Mouse (Mus musculus) hindbrain, embryonic 15.5 days (tissue): ENCODE results near the gene Prdx6. TPM values are rescaled to one million over a fixed set of nuclear protein-coding genes. Genes with fewer than 3 reads are reported as not detected.

Source experiments
- ATAC-seq: fragments of 200-750 bp; cut with Nextera tagmentation; 2 replicates; pipeline ENCODE4 v1.8.0; 2017; ENCODE audit warnings: low read depth, moderate number of reproducible peaks, moderate TSS enrichment; ENCODE audit not compliant: low FRiP score
- H3K27ac ChIP-seq: fragments of 300-500 bp; sonication (generic); replicated peaks from 2 replicates; pipeline ENCODE4 v1.5.1; 2015; ENCODE audit warnings: mild to moderate bottlenecking, inconsistent platforms
- H3K27me3 ChIP-seq: fragments of 300-500 bp; sonication (generic); 2 replicates; pipeline ENCODE4 v1.6.1; 2015; ENCODE audit warnings: control low read depth, inconsistent platforms
- H3K36me3 ChIP-seq: fragments of 300-500 bp; sonication (generic); 2 replicates; pipeline ENCODE4 v1.6.1; 2015; ENCODE audit warnings: control low read depth, inconsistent platforms
- H3K4me1 ChIP-seq: fragments of 300-500 bp; sonication (generic); replicated peaks from 2 replicates; pipeline ENCODE4 v1.6.1; 2015; ENCODE audit warnings: control low read depth, inconsistent platforms
- H3K4me2 ChIP-seq: fragments of 300-500 bp; sonication (generic); 2 replicates; pipeline ENCODE4 v1.6.1; 2015; ENCODE audit warnings: moderate library complexity, mild to moderate bottlenecking, inconsistent platforms
- H3K4me3 ChIP-seq: fragments of 300-500 bp; sonication (generic); 2 replicates; pipeline ENCODE4 v1.5.1; 2015; ENCODE audit warnings: mild to moderate bottlenecking, inconsistent platforms
- H3K9ac ChIP-seq: fragments of 300-500 bp; sonication (generic); 2 replicates; pipeline ENCODE4 v1.6.1; 2015; ENCODE audit warnings: inconsistent platforms
- H3K9me3 ChIP-seq: fragments of 300-500 bp; sonication (generic); 2 replicates; pipeline ENCODE4 v1.6.1; 2016; ENCODE audit warnings: control low read depth, inconsistent platforms
- WGBS: fragments of 180-500 bp; shearing (Covaris S2); methylation state at CpG from one replicate; pipeline ENCODE4 v1.1.7; 2015; 5-methylcytosine and 5-hydroxymethylcytosine counted together
- polyA plus RNA-seq: library from polyadenylated mRNA; unstranded; fragments of >200 nt; fragmentation: Nextera tagmentation; extraction: Ambion mirVana; gene quantifications from 2 replicates; pipeline ENCODE4 v1.2.1, GENCODE M21; 2015

The Prdx6 gene
- polyA plus RNA-seq, 1 experiment from 2014 or later, result 181 TPM

DNA sequence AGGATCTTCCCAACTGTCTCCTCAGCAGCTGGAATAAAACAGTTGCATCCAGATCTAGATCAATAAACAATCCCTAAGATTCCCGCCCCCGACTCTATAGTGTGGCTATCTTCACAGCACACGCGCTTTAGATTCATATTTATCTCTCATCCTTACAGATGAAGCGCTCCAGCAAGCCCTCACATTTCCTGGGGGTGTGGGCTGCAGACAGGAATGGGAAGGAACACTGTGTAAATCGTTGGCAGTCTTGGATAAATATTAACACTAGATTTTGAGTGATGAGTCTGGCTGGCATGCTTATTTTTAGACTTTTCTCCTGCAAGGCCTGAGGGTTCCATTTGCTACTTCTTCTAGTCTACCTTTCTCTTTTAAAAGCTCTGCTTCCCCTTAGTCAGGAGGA lies 1.6 kb downstream of the Prdx6 start:
- H3K36me3 ChIP-seq, result 0 out of 2 replicates have a peak, but pooled peaks cover 3% of the 10 kb centered on the region
- 0 out of 2 replicates have a peak, but pooled peaks cover 3% of the 10 kb centered on the region for H3K27me3 ChIP-seq
- H3K9ac ChIP-seq, result peak overlapping the region; percentile 69
- no peaks in the 10 kb centered on the region for H3K9me3 ChIP-seq
- 39% methylated on average over 6 of the region's 6 CpGs for WGBS
- peak overlapping the region; percentile 94 for H3K4me2 ChIP-seq
- peak overlapping the region; percentile 75 for H3K4me3 ChIP-seq
- H3K27ac ChIP-seq, result no peak overlapping the region
- ATAC-seq, result no peak
- peaks cover 35% of the 10 kb centered on the region for H3K4me1 ChIP-seq

DNA sequence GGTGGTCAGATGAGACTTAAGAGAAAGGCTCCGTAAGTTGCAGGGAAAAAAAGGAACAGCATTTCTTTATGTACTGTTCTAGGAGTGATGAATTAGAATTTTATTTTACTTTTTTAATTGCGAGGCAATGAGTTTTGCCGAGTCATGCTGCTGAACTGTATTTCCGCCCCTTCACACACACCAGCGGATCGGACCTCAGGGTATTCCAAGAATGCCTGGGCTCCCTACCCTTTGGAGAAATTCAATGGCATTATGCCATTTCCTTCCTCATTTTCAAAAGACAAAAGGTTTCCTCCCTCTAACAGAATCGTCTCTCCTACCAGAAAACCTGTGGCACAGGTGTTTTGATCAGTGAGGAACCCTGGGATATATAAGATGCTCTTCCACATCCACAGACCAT lies 2.3 kb downstream of the Prdx6 start:
- H3K9me3 ChIP-seq, result no peaks in the 10 kb centered on the region
- no peaks in the 10 kb centered on the region for H3K27me3 ChIP-seq
- 66% methylated on average over 7 of the region's 7 CpGs for WGBS
- peaks cover 5% of the 10 kb centered on the region; the same call in 1 of the 2 replicates for H3K36me3 ChIP-seq
- no peak overlapping the region for H3K4me3 ChIP-seq
- H3K9ac ChIP-seq, result no peak overlapping the region
- peak overlapping the region; percentile 94 for H3K4me2 ChIP-seq
- ATAC-seq, result no peak
- no peak overlapping the region for H3K27ac ChIP-seq
- H3K4me1 ChIP-seq, result peaks cover 35% of the 10 kb centered on the region

DNA sequence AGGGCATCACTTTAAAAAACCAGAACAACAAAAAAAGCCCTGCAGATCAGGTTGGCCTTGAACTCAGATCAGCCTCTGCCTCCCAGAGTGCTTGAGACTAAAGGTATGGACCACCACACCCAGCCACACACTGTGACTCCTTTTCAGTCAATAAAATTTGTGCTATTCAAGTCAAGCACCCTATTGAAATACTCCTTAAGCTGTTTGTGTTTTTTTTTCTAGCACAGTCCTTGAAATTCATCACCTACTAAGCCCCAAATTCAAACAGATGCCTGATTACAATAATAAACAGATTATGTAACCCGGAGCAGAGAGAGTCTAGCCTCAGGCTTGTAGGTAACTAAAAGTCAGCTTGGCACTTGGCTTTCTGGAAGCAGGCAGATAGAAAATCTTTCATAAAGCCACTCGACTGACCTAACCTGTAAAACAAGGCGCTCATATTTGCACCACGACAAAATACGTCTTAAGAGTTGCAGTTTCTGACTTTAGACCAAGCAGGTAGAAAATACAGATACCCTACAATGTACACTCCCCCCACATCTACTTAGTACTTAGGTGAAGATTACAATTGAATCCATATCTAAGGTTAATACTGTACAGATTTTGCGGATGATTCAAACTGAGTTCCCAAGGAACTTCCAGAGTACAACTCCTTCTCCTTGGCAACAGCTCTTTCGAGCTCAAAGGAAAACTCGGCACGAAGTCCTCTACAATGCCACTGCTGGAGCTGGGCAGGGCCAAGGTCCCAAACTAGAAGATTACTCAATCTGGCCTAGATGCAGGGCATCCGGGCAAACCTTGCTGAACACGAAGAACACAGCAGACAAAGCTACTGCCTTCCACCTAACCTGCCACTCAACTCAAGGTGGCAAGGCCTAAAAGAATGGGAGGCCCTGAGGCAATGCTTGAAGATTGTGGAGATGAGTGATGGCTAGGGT lies 3.1 kb downstream of the Prdx6 start:
- H3K4me1 ChIP-seq, result peaks cover 35% of the 10 kb centered on the region
- H3K4me2 ChIP-seq, result peak overlapping the region; percentile 94
- no peak for ATAC-seq
- H3K36me3 ChIP-seq, result peaks cover 11% of the 10 kb centered on the region; the same call in 1 of the 2 replicates
- H3K4me3 ChIP-seq, result no peak overlapping the region
- no peaks in the 10 kb centered on the region for H3K27me3 ChIP-seq
- H3K27ac ChIP-seq, result no peak overlapping the region
- H3K9me3 ChIP-seq, result no peaks in the 10 kb centered on the region
- WGBS, result 74% methylated on average over 11 of the region's 11 CpGs
- H3K9ac ChIP-seq, result no peak overlapping the region

DNA sequence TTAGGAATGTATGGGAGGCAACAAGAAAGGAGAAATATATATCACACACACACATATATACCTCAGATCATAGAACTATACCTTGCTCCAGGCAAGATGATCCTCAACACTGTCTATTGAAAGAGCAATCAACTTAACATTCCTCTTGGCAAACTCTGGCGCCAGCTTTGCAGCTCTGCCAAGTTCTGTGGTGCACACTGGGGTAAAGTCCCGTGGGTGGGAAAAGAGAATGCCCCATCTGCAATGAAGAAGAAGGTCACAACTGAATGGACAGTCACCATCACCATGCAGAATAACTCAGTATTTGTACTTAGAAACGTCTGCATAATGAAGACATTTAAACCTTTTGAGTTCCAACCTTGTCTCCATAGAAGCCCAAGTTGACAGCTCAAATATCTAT lies 3.8 kb downstream of the Prdx6 start:
- Histone ChIP-seq H3K4me1 (peaks cover 35% of the 10 kb centered on the region), H3K9ac (no peak overlapping the region), H3K27ac (no peak overlapping the region), H3K4me3 (no peak overlapping the region), H3K36me3 (peaks cover 19% of the 10 kb centered on the region), H3K4me2 (no peak overlapping the region), H3K27me3 (no peaks in the 10 kb centered on the region), H3K9me3 (no peaks in the 10 kb centered on the region)
- no peak for ATAC-seq
- 73% methylated on average over 3 of the region's 3 CpGs for WGBS

DNA sequence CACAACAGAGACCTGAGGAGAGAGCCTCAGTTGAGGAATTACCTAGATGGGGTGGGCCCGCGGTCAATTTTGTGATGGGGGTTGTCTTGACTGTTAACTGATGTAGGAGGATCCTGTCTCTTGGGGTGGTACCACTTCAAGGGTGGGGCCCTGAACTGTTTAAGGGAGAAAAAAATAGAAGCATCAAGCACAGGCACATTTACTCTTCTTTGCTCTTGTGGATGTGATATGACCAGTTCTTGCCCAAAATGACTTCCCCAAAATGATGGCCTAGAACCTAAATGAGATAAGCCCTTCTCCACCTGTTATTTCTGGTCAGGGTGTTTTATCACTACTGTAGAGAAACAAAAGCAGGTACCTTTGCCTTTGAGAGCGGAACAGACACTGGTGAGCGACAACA lies 13.3 kb downstream of the Prdx6 start:
- Histone ChIP-seq H3K4me2 (no peak overlapping the region), H3K4me3 (no peak overlapping the region), H3K36me3 (peaks cover 33% of the 10 kb centered on the region), H3K4me1 (no peaks in the 10 kb centered on the region), H3K9ac (no peak overlapping the region), H3K27ac (no peak overlapping the region), H3K9me3 (no peaks in the 10 kb centered on the region), H3K27me3 (no peaks in the 10 kb centered on the region)
- WGBS, result 98% methylated on average over 4 of the region's 4 CpGs
- no peak for ATAC-seq

DNA sequence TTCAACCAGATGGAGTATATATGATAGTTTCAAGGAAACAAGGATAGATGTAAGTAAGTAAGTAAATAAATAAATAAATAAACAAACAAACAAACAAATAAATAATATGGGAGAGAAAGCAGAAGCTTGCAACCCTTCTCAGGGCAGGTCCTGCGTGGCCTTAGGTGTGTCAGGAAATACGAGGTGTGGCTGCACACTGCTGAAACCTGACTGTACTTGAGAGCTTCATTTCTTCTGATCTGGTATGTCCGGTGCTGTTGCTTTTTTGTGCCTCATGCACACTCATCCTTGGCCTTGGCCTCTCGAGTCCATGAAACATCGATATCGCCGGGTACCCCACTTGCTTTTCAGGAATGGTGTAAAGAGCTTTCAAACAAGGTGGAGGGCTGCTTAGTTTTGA lies 13.7 kb downstream of the Prdx6 start:
- Histone ChIP-seq H3K4me2 (no peak overlapping the region), H3K9me3 (no peaks in the 10 kb centered on the region), H3K4me3 (no peak overlapping the region), H3K27me3 (no peaks in the 10 kb centered on the region), H3K9ac (no peak overlapping the region), H3K36me3 (peaks cover 29% of the 10 kb centered on the region), H3K27ac (no peak overlapping the region), H3K4me1 (no peaks in the 10 kb centered on the region)
- ATAC-seq, result no peak
- 95% methylated on average over 7 of the region's 7 CpGs for WGBS

DNA sequence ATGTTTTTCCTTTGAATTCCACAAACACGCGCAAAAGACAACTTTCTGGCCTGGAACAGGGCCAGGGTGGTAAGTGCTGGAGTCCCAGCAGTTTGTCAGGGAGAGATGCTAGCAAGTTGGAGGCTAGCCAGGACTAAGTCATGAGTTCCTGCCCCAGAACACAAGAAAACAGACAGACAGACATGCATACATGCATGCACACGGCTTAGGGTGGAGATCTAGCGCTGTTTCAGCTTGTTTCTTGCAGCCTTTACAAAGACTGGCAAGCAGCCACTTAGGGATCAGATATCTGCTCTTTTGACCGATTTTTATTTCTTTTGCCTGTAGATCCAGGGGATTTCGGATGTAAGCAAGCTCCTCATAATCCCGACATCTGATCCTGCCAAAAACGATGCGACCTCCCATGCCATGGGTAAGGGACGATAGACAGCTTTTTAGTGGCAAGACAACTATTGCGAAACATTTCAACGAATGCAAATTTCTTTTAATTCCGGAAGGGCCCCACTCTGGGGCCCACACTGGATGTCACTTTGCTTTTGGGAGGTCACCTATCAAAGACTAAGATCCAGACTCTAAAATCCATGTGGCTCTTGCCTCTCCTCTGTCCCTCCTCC lies 17.7 kb downstream of the Prdx6 start:
- Histone ChIP-seq H3K36me3 (peaks cover 7% of the 10 kb centered on the region; the same call in 1 of the 2 replicates), H3K9me3 (no peaks in the 10 kb centered on the region), H3K27ac (no peak overlapping the region), H3K4me1 (no peaks in the 10 kb centered on the region), H3K27me3 (no peaks in the 10 kb centered on the region), H3K4me2 (no peak overlapping the region), H3K9ac (no peak overlapping the region), H3K4me3 (no peak overlapping the region)
- 82% methylated on average over 13 of the region's 13 CpGs for WGBS
- no peak for ATAC-seq

DNA sequence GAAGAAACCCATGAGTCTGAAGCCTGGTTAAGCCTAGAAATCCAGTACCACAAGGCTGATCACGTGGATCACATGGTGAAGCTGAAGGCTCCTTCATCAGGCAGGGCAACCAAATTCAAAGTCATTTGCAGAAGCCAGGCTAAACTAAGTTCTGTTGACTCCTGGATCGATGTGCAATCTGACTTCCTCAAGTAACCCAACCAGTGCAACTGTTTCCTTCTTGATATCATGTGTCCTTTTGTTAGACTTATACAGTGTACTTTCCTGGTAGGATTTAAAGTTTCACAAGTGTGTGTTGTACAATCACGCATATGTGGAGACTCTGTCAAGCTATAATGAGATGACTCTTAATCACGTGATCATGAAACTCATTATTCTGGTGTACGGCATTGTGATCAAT lies 18.8 kb downstream of the Prdx6 start:
- Histone ChIP-seq H3K27me3 (no peaks in the 10 kb centered on the region), H3K36me3 (no peaks in the 10 kb centered on the region), H3K9ac (no peak overlapping the region), H3K4me1 (no peaks in the 10 kb centered on the region), H3K4me2 (no peak overlapping the region), H3K4me3 (no peak overlapping the region), H3K27ac (no peak overlapping the region), H3K9me3 (no peaks in the 10 kb centered on the region)
- 92% methylated on average over 5 of the region's 5 CpGs for WGBS
- no peak for ATAC-seq

DNA sequence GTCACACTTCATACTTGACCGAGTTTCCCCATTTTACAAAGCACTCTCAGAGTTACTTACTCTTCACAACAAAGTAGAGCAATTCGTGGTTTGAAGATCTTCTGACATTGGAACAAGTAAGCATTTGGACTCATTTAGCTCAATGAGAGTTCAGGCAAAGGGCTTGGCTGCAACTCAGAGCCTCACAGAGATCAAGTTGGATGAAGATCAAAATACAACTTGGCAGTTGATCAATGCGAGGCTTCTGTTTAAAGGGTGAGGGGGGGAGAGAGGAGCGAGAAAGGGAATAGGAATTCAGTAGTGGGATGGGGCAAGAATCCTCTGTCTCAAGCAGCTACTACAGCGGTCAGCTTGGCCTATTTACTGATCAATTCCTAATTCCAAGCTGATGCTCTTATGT lies 26.2 kb downstream of the Prdx6 start:
- peak; percentile 71 for ATAC-seq
- Histone ChIP-seq H3K4me2 (no peak overlapping the region), H3K27ac (no peak overlapping the region), H3K4me1 (no peaks in the 10 kb centered on the region), H3K9me3 (no peaks in the 10 kb centered on the region), H3K36me3 (no peaks in the 10 kb centered on the region), H3K4me3 (no peak overlapping the region), H3K27me3 (no peaks in the 10 kb centered on the region), H3K9ac (no peak overlapping the region)
- WGBS, result 36% methylated on average over 5 of the region's 5 CpGs

DNA sequence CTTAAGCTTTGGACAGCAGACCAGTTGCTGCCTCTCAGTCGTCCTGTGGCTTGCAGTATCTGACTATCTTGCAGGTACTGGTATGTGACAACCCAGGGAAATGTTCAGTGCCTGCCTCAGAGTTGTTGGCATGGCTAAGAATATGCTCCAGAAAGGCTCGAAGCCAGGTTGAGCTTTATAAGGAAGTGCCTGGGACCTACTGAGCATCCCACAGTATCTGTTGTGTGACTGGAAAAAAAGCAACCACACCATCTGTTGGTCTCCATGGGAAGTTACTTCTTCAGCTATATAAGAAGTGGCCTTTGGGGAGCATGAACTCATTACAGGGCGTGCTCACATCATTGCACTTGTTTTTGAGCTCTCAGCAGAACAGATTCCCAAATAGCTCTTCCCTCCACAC lies 31.2 kb downstream of the Prdx6 start:
- H3K27ac ChIP-seq, result no peak overlapping the region
- no peak overlapping the region for H3K9ac ChIP-seq
- H3K4me1 ChIP-seq, result no peaks in the 10 kb centered on the region
- H3K36me3 ChIP-seq, result no peaks in the 10 kb centered on the region
- no peak overlapping the region for H3K4me3 ChIP-seq
- H3K9me3 ChIP-seq, result no peaks in the 10 kb centered on the region
- H3K27me3 ChIP-seq, result no peaks in the 10 kb centered on the region
- H3K4me2 ChIP-seq, result no peak overlapping the region
- 59% methylated on average over 3 of the region's 3 CpGs for WGBS
- ATAC-seq, result peak; percentile 51; the same call in 1 of the 2 replicates

DNA sequence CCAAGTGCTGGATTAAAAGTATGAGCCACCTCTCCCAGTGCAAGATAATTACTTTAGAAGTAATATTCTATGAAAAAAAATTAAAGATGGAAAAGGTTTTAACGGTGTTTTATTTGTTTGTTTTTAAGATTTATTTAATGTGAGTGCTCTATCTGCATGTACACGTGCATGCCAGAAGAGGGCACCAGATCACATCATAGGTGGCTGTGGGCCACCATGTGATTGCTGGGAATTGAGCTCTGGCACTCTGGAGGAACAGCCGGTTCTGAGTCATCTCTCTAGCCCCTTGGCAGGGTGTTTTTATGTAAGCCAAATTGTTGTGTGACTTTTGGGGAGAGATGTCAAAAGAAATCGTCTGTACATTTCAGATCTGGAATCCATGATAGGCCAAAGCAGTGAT lies 36.6 kb downstream of the Prdx6 start:
- H3K36me3 ChIP-seq, result no peaks in the 10 kb centered on the region
- H3K4me3 ChIP-seq, result no peak overlapping the region
- H3K27ac ChIP-seq, result no peak overlapping the region
- H3K4me1 ChIP-seq, result no peaks in the 10 kb centered on the region
- WGBS, result 32% methylated on average over 4 of the region's 4 CpGs
- ATAC-seq, result no peak
- no peak overlapping the region for H3K4me2 ChIP-seq
- H3K9me3 ChIP-seq, result no peaks in the 10 kb centered on the region
- H3K27me3 ChIP-seq, result no peaks in the 10 kb centered on the region
- H3K9ac ChIP-seq, result no peak overlapping the region

DNA sequence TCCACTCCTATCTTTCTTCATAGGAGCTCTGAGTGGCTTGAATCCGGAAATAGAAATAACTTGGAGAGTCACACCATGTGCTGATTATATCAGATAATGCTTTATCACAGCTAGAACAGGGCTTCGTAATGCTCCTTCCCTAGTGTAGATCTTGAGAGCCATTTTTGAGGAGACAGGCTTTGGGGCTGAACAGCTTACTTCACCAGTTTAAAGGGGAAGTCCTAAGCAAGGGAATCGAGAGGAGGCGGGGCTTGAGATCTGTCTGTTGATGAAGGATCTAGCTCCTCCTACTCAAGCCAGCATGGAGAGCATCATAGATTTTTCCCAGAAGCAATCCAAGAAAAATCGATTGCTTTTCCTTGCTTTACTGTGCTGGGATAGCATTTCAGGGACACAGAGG lies 51.2 kb downstream of the Prdx6 start:
- H3K9me3 ChIP-seq, result no peaks in the 10 kb centered on the region
- H3K4me1 ChIP-seq, result peaks cover 8% of the 10 kb centered on the region; the same call in 1 of the 2 replicates
- H3K9ac ChIP-seq, result no peak overlapping the region
- WGBS, result 80% methylated on average over 5 of the region's 5 CpGs
- no peak overlapping the region for H3K4me3 ChIP-seq
- H3K27ac ChIP-seq, result no peak overlapping the region
- H3K27me3 ChIP-seq, result no peaks in the 10 kb centered on the region
- H3K4me2 ChIP-seq, result no peak overlapping the region
- H3K36me3 ChIP-seq, result no peaks in the 10 kb centered on the region
- ATAC-seq, result no peak
